Mouse (Mus musculus) bone marrow, adult 2 months (tissue): ENCODE data around the gene Mfsd14a. TPM values are rescaled to one million over a fixed set of nuclear protein-coding genes. Genes with fewer than 3 reads are reported as not detected.
"Not testable (repeated sequence)": the region's sequence is repeated elsewhere in the genome, so short reads cannot be mapped to it uniquely, and the experiment has no call there.

Experiments used
- H3K27ac ChIP-seq: fragments of 200-500 bp; 2 replicates; pipeline ENCODE4 v1.5.1; 2012; ENCODE audit warnings: low read depth, mild to moderate bottlenecking, control low read depth, inconsistent platforms, low read length; ENCODE audit not compliant: control insufficient read depth, poor library complexity, insufficient read depth
- H3K4me1 ChIP-seq: fragments of 200-500 bp; 2 replicates; pipeline ENCODE4 v1.6.1; 2011; ENCODE audit warnings: low read length; ENCODE audit not compliant: control insufficient read depth, insufficient read depth
- H3K4me3 ChIP-seq: fragments of 200-500 bp; replicated peaks from 2 replicates; pipeline ENCODE3; 2011; ENCODE audit warnings: mild to moderate bottlenecking, low read depth, low read length, control low read depth; ENCODE audit not compliant: control insufficient read depth
- CTCF ChIP-seq: fragments of 200-500 bp; IDR thresholded peaks from 2 replicates; pipeline ENCODE4 v1.5.1; 2011; ENCODE audit warnings: low read length, control low read depth; ENCODE audit not compliant: control insufficient read depth, insufficient read depth
- POLR2A ChIP-seq: fragments of 200-500 bp; IDR thresholded peaks from 2 replicates; pipeline ENCODE4 v1.6.1; 2011; ENCODE audit warnings: low read depth, mild to moderate bottlenecking, control low read depth, low read length, borderline replicate concordance; ENCODE audit not compliant: control insufficient read depth
- WGBS: fragments of 180-500 bp; shearing (Covaris S2); methylation state at CpG from one replicate; pipeline ENCODE4 v1.1.7; 2018; 5-methylcytosine and 5-hydroxymethylcytosine counted together
- polyA plus RNA-seq: library from polyadenylated mRNA; stranded (reverse); fragments of >200 nt; gene quantifications from 2 replicates; pipeline ENCODE4 v1.2.4, GENCODE M21; 2011; ENCODE audit warnings: low replicate concordance; ENCODE audit not compliant: missing spikeins, insufficient read depth, insufficient read length

The Mfsd14a gene
- polyA plus RNA-seq, 1 experiment, result 13.2 TPM

DNA sequence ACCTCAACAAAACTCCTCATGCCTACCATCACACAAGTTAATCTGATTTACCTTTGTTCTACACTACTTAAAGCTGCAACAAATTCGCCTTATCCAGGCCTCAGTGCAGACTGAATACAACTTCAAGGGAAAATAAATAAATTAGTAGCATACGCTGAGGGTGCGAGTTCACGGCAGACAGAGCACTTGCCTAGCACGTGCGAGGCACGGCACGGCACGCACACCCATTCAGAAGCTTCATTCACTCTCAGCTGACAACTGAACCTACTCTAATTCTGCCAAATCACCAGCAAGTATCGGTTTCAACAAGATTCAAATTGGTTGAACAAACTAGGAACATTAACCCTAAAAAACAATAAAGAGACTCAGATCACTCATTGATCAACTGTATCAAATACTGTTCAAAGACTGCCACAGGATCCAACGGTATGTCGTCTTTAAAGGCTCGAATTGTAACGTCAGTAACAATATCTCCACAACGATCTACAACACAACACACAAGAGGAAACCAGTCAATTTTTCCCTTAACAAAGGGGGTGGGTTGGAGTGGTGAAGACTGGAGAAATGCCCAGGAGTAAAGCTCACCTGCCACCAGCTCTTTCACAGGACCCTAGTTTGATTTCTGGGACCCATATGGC is 3.4 kb downstream of the Mfsd14a start:
- TF ChIP-seq CTCF (no peak), POLR2A (no peak)
- H3K4me3 ChIP-seq, result no peak overlapping the region
- H3K4me1 ChIP-seq, result peaks cover 4% of the 10 kb centered on the region
- WGBS, result 79% methylated on average over 15 of the region's 15 CpGs
- H3K27ac ChIP-seq, result no peak overlapping the region

DNA sequence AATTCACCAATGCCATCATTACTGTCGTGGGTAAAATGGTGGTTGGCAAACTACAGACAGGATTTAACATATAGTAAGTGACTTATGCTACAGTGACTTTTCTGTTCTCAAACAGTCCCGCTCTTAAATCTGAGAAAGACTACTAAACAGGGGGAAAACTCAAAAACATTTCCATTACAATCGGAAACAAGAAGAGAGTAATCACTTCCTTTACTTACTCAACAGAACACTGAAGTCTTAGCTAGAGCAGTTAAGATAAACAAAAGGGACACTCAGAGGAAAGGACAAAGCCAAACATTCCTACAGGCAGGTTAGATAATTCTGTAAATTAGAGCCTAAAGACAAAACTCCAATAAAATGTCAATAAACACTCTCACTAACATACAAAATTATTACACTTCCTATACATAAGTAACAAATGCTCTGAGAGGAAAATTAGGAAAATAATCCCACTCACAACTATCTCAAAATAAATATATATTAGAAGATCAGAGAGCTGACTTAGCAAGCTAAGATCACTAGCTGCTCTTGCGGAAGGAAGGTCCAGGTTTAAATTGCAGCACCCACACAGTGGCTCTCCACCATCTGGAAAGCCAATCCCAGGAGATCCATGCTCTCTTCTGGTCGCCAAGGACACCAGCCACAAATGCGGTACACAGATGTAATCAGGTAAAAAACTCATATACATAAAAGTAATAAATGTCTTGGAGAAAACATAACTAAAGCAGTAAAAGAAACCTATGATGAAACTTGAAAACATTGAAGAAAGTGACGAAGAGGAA is 6.1 kb downstream of the Mfsd14a start:
- TF ChIP-seq CTCF, result no peak
- no peak for TF ChIP-seq POLR2A
- H3K4me1 ChIP-seq, result peaks cover 4% of the 10 kb centered on the region
- 68% methylated on average over 7 of the region's 7 CpGs for whole genome bisulfite sequencing
- H3K27ac ChIP-seq, result no peak overlapping the region
- no peak overlapping the region for H3K4me3 ChIP-seq

GRCm38 (mm10) chr3:116654051-116654450 is 8.4 kb downstream of the Mfsd14a start:
- H3K4me3 ChIP-seq, H3K27ac ChIP-seq, H3K4me1 ChIP-seq: not testable (repeated sequence)
- WGBS, result 83% methylated on average over 11 of the region's 11 CpGs

GRCm38 (mm10) chr3:116653278-116653945 is 9.1 kb downstream of the Mfsd14a start:
- Histone ChIP-seq H3K4me1 (peaks cover 3% of the 10 kb centered on the region; the same call in 1 of the 2 replicates), H3K27ac (no peak overlapping the region), H3K4me3 (no peak overlapping the region)
- WGBS, result 53% methylated on average over 5 of the region's 5 CpGs
- TF ChIP-seq CTCF (no peak), POLR2A (no peak)

DNA sequence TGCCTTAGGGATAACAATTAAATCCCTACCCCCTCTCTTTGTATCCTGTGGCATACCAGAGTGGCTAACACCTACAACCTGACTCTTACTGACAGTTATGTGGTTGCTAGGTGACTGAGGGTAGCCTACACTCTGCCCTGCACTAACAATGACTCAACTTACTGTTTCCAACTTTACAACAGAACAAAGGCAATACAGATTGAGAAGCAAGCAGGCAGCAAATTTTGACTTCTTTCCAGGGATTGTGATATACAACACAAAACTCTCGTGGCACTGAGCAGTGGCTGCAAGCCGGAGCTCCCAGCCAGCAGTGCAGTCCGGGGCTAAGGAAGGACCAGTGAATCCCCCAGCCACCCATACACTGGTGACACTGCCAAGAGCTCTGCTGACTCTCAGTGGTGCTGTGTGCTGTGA is 10.4 kb downstream of the Mfsd14a start:
- H3K4me3 ChIP-seq, result no peak overlapping the region
- peaks cover 1% of the 10 kb centered on the region; the same call in 1 of the 2 replicates for H3K4me1 ChIP-seq
- no peak overlapping the region for H3K27ac ChIP-seq
- 68% methylated on average over 3 of the region's 3 CpGs for WGBS
- TF ChIP-seq CTCF (no peak), POLR2A (no peak)

GRCm38 (mm10) chr3:116650698-116651097 is 11.8 kb downstream of the Mfsd14a start:
- Histone ChIP-seq H3K4me1 (no peaks in the 10 kb centered on the region; the same call in 1 of the 2 replicates), H3K27ac (no peak overlapping the region), H3K4me3 (no peak overlapping the region)
- TF ChIP-seq CTCF (no peak), POLR2A (no peak)
- 88% methylated on average over 9 of the region's 9 CpGs for WGBS

- Histone ChIP-seq H3K27ac (peak overlapping the region; percentile 44), H3K4me1 (no peaks in the 10 kb centered on the region; the same call in 1 of the 2 replicates), H3K4me3 (no peak overlapping the region)
- TF ChIP-seq POLR2A, result no peak
- no peak for TF ChIP-seq CTCF
- 59% methylated on average over 7 of the region's 7 CpGs for WGBS
Measured at GRCm38 (mm10) chr3:116648805-116649204, 13.7 kb downstream of the Mfsd14a start.

DNA sequence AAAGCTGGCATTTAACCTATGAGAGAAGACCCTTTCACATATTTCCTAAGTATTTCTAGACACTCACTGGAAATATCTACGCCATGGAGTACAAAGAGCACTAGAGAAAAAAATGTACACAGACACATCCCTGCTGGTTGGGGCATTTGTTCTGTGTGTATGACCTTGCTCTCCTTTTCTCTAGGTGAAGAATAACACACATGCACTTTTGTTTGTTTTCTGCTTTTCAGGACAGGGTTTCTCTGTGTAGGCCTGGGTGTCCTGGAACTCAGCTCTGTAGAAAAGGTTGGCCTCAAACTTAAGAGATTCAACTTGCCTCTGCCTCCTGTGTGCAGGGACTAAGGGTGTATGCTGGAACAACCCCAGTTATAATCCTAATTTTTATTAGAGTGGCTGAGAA is 16.1 kb downstream of the Mfsd14a start:
- 95% methylated on average over 1 of the region's 1 CpGs for WGBS
- no peak overlapping the region for H3K27ac ChIP-seq
- TF ChIP-seq CTCF (no peak), POLR2A (no peak)
- no peak overlapping the region for H3K4me3 ChIP-seq
- H3K4me1 ChIP-seq, result no peaks in the 10 kb centered on the region
